Mouse (Mus musculus): ENCODE results near the gene Hist1h4h.

The Hist1h4h gene

DNA sequence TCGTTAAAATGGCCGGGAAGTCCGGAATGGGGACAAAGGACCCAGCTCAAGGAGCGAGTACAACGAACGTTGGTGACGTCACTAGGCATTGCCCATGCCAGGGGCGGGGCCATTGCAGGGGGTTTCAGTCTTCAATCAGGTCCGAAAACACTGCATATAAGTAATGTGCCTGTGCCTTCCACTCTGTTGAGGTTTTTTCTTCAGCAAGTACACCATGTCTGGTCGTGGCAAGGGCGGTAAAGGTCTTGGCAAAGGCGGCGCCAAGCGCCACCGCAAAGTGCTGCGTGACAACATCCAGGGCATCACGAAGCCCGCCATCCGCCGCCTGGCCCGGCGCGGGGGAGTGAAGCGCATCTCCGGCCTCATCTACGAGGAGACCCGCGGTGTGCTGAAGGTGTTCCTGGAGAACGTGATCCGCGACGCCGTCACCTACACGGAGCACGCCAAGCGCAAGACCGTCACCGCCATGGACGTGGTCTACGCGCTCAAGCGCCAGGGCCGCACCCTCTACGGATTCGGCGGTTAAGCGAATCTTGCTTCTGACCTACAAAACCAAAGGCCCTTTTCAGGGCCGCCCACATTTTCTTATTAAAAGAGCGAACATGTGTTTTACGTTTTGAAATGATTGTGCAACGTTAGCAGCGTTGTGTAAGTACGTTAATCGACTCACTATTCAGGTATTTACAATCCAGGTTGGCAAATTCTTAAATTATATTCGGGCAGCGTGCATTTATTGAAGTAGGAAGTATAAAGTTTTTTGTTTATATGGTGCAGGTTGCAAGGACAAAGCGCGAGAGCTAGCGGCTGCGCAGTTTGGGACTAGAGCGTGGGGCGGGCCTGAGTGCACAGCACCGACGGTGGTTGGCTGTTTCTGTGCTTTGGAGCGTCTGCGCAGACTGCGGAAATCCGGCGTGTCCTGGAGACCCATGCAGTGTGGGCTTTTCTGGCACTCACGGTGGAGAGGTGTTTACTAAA, at the start of gene Hist1h4h:
Gene Hist1h4h, plus strand, starts transcription at position 150 of the 975 bp plus-strand sequence.
- no peak; the same call in 1 of the 2 replicates for TF ChIP-seq GATA4 (IDR thresholded peaks at IDR 0.05; ENCODE audit: insufficient replicate concordance, low read length)

DNA sequence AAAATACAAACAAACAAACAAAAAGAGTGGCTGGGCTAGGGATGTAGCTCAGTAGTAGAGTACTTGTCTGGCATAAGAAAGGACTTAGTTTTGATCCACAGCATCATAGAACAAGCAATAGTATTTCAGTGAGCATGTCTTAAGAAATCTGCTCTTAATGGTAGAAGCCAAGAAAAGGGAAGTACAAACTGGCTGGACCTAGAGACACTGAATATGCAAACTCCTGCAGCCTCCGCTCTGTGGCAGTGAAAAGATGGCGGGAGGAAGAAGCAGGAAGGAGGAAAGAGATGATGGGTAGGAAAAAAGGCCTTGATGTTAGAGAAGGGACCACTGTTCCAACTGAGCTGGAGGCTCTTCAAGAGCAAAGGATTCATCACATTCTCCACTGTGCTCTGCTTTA, 47.7 kb upstream of the Hist1h4h start:
- TF ChIP-seq GATA4 (IDR thresholded peaks at IDR 0.05; ENCODE audit: insufficient replicate concordance, low read length), result no peak

DNA sequence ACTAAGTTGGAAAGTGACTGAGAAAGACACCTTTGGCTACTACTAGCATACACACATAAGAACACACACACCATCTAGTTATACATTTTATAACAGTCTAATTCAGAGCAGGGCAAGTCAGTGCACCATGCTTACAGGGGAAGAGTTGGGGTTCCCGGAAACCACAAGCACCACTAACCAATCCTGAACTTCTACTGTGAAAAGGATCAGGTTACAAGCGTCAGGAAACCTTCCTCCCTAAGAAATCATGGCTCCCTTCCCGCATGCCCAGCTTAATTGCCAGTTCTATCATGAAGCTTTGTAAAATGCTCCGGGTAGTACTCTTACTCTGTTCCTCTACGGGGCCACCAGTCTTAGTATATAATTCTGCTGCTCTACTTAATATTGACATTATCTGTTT, 45.6 kb upstream of the Hist1h4h start:
- no peak for TF ChIP-seq GATA4 (IDR thresholded peaks at IDR 0.05; ENCODE audit: insufficient replicate concordance, low read length)

DNA sequence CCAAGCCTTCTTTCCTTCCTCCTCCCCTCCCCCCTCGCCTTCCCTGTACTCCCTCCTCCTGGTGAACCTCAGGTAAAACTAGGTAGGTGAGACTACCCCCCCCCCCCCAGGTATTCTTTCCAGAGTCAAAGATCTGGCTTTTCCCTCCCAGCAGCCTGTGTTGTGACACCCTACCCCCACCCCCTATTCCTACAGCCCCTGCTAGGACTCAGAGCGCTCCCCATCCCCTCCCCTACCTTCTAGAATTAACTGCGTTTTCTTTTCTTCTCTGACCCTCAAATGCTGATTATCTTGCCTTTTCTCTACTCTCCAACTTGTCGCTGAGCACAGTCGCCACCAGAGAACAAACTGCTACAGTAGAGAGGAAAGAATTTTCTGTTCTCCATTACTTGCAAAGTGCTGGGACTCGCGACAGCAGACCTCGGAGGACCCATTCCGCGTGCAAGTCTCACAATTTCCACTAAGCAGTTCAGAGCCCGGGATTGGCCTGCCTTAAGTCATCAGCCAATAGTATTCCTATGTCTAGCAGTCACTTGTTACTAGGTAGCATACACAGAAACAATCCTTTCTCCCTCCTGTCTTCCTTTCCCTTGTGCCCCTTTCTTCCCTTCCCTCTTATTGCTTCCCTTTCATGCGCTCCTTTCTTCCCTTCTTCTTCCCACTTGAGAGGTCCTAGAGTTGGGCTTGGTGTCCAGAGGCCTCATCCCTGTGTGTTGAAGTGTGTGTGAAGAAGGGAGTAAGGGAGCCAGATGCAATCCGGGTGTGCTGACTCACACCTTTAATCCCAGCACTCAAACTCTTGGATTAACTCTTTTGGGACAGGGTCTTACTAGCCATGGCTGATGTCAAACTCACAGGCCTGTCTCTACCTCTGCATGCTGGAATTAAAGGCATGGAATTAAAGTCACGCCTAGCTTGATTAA, 42.2 kb upstream of the Hist1h4h start, which contains the start of gene Btn2a2:
Gene Btn2a2, minus strand, starts transcription at position 458 of the 923 bp plus-strand sequence.
- no peak for TF ChIP-seq GATA4 (IDR thresholded peaks at IDR 0.05; ENCODE audit: insufficient replicate concordance, low read length)

DNA sequence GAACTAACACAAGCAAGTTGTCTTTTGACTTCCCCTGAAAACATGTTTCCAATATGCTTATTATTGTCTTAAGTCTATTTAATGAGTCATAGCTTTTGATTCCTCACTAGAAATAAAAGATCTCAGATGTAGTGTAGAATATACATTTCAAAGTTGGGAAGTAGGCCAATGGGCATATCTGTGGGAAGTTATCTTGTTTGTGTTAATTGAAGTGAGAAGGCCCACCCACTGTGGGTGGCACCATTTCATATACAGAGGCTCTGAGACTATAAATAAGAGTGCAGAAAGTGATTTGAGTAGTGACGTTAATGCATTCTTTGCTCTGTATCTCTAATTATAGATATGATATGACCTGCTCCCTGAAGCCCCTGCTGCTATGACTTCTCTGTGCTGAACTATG, 40.0 kb upstream of the Hist1h4h start:
- no peak for TF ChIP-seq GATA4 (IDR thresholded peaks at IDR 0.05; ENCODE audit: insufficient replicate concordance, low read length)

DNA sequence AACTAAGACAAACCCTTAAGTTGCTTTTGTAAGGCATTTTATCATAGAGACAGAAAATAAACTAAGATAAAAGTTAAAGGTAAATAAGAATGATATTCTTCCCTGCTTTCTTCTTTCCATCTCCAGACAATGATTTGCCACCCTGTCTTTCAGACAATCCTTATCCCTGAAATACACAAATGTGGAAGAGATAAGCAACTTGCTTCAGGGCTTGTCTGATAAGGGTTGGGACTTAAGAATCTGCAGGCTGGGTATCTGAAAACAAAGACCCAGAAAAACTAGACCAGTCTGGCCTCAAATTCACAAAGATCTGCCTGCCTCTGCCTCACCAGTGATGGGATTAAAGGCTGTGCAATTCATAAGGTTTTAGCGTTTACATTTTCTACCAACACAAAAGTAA, 39.6 kb upstream of the Hist1h4h start:
- TF ChIP-seq GATA4 (IDR thresholded peaks at IDR 0.05; ENCODE audit: insufficient replicate concordance, low read length), result no peak

DNA sequence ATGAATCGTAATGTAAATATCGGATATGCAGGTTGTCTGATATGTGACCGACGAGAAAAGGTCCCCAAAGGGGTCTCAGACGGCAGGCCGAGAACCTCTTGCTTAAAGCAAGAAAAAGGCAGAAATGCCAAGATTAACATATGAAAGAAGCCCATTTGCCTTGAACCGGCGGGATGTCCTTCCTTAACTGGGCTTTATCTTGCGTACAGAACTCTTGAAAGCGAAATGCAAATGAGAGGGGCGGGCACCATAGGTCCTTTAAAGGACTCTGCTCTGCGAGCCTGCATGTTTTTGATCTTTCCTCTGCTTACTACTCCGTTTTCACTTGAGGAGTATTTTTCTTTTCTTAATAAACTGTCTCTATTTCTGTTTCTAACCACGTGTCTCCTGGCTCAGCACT, 38.9 kb upstream of the Hist1h4h start:
- TF ChIP-seq GATA4 (IDR thresholded peaks at IDR 0.05; ENCODE audit: insufficient replicate concordance, low read length), result no peak

DNA sequence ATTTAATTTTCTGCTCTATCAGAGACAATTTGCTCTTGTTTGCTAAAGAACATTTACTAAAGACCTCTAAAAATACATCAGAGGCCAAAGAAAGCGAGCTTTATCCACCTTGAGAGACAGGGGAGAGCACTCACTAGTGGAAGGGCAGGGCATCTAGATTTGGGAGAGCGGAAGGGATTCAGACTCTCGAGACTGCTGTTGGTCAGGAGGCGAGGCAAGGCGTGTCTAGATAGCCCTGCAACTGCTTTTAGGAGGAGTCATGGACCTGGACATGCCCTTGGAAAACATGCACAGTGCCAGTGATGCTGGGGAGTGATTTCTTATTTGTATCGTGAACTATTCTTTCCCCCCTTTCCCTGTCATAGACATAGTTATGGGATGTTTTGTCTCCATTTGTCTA, 35.3 kb upstream of the Hist1h4h start:
- no peak for TF ChIP-seq GATA4 (IDR thresholded peaks at IDR 0.05; ENCODE audit: insufficient replicate concordance, low read length)

DNA sequence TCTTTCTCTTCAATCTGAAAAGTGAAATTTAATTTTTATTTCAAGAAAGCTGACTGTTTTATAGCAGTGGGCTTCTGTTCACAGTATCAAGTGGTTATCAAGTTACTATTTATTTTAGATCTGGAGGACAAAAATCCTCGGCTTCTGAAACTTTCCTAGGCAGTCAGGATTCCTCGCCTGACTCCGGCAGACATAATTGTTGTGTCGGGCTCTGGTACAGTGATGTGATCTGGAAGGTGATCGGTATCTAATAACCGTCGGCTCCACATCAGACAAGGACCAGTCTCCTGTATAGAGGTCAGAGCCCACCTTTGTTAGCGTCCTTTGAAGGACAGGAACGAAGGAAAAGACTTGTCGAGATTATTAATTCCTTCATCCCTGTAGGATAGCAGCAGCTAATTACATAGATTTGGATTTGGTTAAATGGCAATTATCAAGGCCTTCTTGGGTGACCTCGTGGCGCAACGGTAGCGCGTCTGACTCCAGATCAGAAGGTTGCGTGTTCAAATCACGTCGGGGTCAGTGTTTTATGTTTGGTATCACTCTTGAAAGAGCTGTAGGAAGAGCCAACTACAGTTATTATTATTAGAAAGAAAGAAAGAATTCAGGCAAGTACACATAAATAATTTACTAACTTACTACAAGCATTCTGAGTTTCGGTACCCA, 33.1 kb upstream of the Hist1h4h start:
- no peak for TF ChIP-seq GATA4 (IDR thresholded peaks at IDR 0.05; ENCODE audit: insufficient replicate concordance, low read length)

DNA sequence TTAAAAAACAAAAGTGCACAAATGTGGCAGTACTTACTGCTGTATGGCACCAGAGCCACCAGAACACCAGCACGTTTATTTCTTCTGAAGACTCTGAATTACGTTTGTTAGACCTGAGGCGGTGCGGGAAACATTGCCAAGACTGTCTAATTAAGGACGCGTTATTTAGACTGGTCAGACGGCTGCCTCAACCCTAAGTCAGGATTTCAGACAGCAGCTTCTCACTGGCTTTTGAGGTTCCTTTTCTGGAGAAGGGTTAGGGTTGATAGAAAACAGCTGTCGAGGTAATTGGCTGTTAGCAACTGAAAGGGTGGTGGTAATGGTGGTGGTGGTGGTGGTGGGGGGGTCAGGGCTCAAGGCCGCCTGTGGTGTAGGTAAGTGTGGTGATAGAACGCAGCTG, 32.2 kb upstream of the Hist1h4h start:
- TF ChIP-seq GATA4 (IDR thresholded peaks at IDR 0.05; ENCODE audit: insufficient replicate concordance, low read length), result no peak

DNA sequence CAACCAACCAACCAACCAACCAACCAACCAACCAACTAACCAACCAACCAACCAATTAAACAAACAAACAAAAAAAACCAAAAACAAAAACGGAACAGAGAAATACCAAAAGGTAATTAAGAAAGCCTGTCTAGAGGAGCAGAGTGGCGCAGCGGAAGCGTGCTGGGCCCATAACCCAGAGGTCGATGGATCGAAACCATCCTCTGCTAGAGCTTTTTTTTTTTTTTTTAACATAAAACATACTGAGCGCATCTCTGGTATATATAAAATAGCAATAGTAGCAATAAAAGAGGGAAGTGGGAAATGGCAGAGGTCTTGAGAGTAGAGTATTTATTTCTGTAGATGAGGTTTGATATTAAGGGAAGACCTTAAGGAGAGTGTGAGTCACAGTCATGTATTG, 30.9 kb upstream of the Hist1h4h start:
- TF ChIP-seq GATA4 (IDR thresholded peaks at IDR 0.05; ENCODE audit: insufficient replicate concordance, low read length), result no peak

DNA sequence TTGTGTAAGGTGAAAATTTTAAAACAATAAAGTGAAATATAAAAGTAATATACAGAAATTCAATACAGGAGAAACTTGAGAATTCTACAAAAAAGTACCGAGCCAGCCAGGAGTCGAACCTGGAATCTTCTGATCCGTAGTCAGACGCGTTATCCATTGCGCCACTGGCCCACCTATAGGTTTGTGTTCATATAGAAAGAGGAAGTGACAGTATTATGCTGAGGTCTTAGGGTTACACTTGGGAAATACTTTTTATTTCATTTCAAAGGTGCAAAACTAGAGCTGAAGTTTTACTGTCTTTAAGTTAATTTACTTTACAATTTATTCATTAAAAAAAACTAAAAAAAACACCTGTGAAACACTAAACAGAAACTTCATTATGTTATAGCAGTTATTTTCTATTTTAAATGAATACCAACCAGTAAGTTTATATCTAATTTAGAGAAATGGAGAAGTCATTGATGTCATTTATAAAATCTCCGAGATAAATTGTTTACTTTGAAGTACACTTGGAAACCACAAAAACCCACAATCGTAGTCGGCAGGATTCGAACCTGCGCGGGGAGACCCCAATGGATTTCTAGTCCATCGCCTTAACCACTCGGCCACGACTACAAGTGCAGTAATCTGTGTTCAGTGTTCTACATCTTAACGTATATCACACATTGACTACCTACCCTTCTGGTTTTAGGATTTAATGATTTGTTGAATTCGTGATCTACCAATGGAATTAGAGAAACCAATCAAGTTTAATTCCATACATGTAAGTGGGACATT, 30.2 kb upstream of the Hist1h4h start:
- TF ChIP-seq GATA4 (IDR thresholded peaks at IDR 0.05; ENCODE audit: insufficient replicate concordance, low read length), result no peak

DNA sequence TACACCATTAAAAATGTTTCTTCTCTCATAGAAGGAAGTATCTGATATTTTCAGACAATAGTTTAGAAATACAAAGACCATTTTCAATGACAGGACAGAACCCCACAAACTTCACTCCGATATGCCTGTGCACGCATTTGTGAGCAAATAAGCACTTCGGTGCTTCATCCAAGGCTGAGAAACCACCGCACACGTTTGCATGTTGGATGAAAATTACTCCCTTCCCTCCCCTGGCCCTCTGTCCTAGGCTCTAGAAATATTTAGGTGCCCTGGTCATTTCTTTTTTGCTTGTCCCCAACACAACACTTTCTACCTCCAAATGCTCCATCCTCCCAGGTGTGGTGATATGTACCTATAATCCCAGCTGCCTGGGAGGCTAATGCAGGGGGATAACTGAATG, 29.3 kb upstream of the Hist1h4h start:
- TF ChIP-seq GATA4 (IDR thresholded peaks at IDR 0.05; ENCODE audit: insufficient replicate concordance, low read length), result no peak

DNA sequence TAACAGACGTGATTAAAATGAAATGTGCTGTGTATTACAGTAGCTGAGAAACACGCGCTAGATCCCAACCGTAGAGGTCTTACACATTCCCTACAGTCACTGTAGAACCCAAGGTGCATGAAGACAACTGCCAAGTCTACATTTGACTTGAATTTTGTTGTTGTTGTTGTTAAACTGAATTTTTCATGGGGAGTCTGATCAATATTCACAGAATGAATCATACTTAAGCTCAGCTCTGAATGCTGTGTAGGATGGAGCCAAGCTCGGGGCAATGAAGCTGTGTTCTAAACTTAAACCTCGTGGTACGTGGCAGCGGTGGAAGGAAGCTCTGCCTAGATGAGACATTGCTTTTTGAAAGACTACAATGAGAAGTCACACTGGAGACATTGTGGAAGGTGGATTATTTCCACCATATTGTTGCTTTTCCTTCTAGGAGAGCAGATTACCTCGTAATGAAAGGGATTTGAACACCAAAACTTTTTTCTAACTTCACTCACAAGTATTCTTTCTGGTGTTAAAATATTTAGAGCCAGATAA, 28.8 kb upstream of the Hist1h4h start:
- no peak for TF ChIP-seq GATA4 (IDR thresholded peaks at IDR 0.05; ENCODE audit: insufficient replicate concordance, low read length)
